Mouse (Mus musculus): ENCODE measurements around the gene Gm14288. TPM values are rescaled to one million over a fixed set of nuclear protein-coding genes. Genes with fewer than 3 reads are reported as not detected.
"Not testable (repeated sequence)": the region's sequence is repeated elsewhere in the genome, so short reads cannot be mapped to it uniquely, and the experiment has no call there.

Gene Gm14288
- 5.1 and 5.9 TPM in 2 replicates for polyA plus RNA-seq (2014; fragmentation: Nextera tagmentation; extraction: Ambion mirVana)

GRCm38 (mm10) chr2:175800993-175801392 is at the start of gene Gm14288:
Gene Gm14288 (minus strand): TSS chr2:175801093.
- H3K9me3 ChIP-seq (ENCODE audit: control insufficient read depth, low read length); ATAC-seq (ENCODE audit: insufficient number of reproducible peaks, insufficient read depth, low FRiP score, low read depth); H3K4me3 ChIP-seq (ENCODE audit: control insufficient read depth in 1 of 2, insufficient read depth in 1 of 2, low read depth in 1 of 2, low read length in 2 of 2); H3K36me3 ChIP-seq (ENCODE audit: control insufficient read depth, insufficient read depth, low read length); H3K4me1 ChIP-seq (ENCODE audit: control insufficient read depth in 2 of 2, insufficient read depth in 2 of 2, low read length in 2 of 2); H3K4me2 ChIP-seq (ENCODE audit: low read length); H3K27ac ChIP-seq (replicated peaks in 1 of 2; ENCODE audit: control insufficient read depth in 1 of 2, insufficient read depth in 1 of 2, low read depth in 2 of 2, low read length in 2 of 2); H3K27me3 ChIP-seq (ENCODE audit: control insufficient read depth, insufficient read depth, low read length); H3K9ac ChIP-seq (ENCODE audit: low read length): not testable (repeated sequence)
- WGBS: no CpG with 5 or more reads among the region's 6 CpGs

GRCm38 (mm10) chr2:175741237-175741636 is 59.7 kb downstream of the Gm14288 start, which contains the start of gene Gm2007:
Gene Gm2007 (plus strand): TSS chr2:175741537.
- H3K4me2 ChIP-seq (ENCODE audit: low read length); H3K9ac ChIP-seq (ENCODE audit: low read length); ATAC-seq (ENCODE audit: insufficient number of reproducible peaks, insufficient read depth, low FRiP score, low read depth); H3K27ac ChIP-seq (replicated peaks in 1 of 2; ENCODE audit: control insufficient read depth in 1 of 2, insufficient read depth in 1 of 2, low read depth in 2 of 2, low read length in 2 of 2); H3K4me3 ChIP-seq (ENCODE audit: control insufficient read depth in 1 of 2, insufficient read depth in 1 of 2, low read depth in 1 of 2, low read length in 2 of 2); H3K36me3 ChIP-seq (ENCODE audit: control insufficient read depth, insufficient read depth, low read length); H3K4me1 ChIP-seq (ENCODE audit: control insufficient read depth in 2 of 2, insufficient read depth in 2 of 2, low read length in 2 of 2); H3K27me3 ChIP-seq (ENCODE audit: control insufficient read depth, insufficient read depth, low read length); H3K9me3 ChIP-seq (ENCODE audit: control insufficient read depth, low read length): not testable (repeated sequence)
- WGBS: no CpG with 5 or more reads among the region's 2 CpGs

Other genes with a start within 250 kb of the Gm14288 start
- not detected in 2 replicates for gene Gm11007, start 157.1 kb downstream of the Gm14288 start, polyA plus RNA-seq (2014; fragmentation: Nextera tagmentation; extraction: Ambion mirVana)
- gene Zfp969, start 97.4 kb downstream of the Gm14288 start, polyA plus RNA-seq (2014; fragmentation: Nextera tagmentation; extraction: Ambion mirVana): 27.0 and 30.6 TPM in 2 replicates
- not detected in 2 replicates for gene Gm2007, start 59.6 kb downstream of the Gm14288 start, polyA plus RNA-seq (2014; fragmentation: Nextera tagmentation; extraction: Ambion mirVana)
- gene Gm6710, start 68.1 kb upstream of the Gm14288 start, polyA plus RNA-seq (2014; fragmentation: Nextera tagmentation; extraction: Ambion mirVana): 13.9 and 15.8 TPM in 2 replicates
- 3.0 and 3.1 TPM in 2 replicates for gene Zfp966, start 130.0 kb upstream of the Gm14288 start, polyA plus RNA-seq (2014; fragmentation: Nextera tagmentation; extraction: Ambion mirVana)
- 18.2 and 19.6 TPM in 2 replicates for gene Gm2026, start 164.2 kb upstream of the Gm14288 start, polyA plus RNA-seq (2014; fragmentation: Nextera tagmentation; extraction: Ambion mirVana)

Data from heart, embryonic 14.5 days (tissue).